Mouse (Mus musculus): ENCODE results near the gene Rps10. TPM values are rescaled to one million over a fixed set of nuclear protein-coding genes. Genes with fewer than 3 reads are reported as not detected.
"Not testable (repeated sequence)": the region's sequence is repeated elsewhere in the genome, so short reads cannot be mapped to it uniquely, and the experiment has no call there.

Rps10 gene
- polyA plus RNA-seq, 1 experiment from 2014 or later: 483 TPM

DNA sequence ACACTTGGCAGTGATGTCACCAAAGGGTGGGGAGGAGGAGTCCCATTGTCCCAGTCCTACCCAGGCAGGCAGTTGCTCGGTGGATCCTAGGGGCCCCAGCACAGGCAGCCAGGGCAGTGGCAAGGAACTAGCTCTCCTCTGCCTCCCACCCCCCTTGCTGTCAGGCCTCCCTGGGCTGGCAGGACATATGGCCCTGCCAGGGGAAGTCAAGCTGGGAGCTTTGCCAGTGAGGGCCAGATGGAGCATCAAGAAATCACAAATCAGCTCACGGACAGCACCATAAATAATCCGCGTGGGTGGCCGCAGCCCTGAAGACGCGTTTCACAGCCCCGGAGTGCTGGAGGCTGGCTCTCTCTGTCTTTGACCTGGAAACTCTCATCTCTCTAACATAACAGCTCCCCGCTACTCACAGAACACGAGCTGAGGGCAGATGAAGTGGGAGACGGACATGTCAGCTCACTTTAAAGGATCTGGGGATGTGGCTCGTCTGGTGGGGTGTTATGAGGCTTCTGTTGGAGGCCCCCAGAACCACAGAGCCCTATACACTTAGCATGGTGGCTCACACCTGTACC, 6.1 kb upstream of the Rps10 start:
- Histone ChIP-seq H3K4me3 (replicated peaks) (no peak overlapping the region), H3K4me1 (peaks cover 11% of the 10 kb centered on the region), H3K4me2 (peak overlapping the region; percentile 35), H3K36me3 (no peaks in the 10 kb centered on the region), H3K27me3 (replicated peaks) (no peaks in the 10 kb centered on the region), H3K9me3 (replicated peaks) (no peaks in the 10 kb centered on the region), H3K9ac (replicated peaks) (peak overlapping the region; percentile 1; the same call in 1 of the 2 replicates), H3K27ac (replicated peaks) (peak overlapping the region; percentile 80)
- peak; percentile 86 for ATAC-seq (ENCODE audit: low FRiP score)
- WGBS: 3% methylated on average over 12 of the region's 12 CpGs

DNA sequence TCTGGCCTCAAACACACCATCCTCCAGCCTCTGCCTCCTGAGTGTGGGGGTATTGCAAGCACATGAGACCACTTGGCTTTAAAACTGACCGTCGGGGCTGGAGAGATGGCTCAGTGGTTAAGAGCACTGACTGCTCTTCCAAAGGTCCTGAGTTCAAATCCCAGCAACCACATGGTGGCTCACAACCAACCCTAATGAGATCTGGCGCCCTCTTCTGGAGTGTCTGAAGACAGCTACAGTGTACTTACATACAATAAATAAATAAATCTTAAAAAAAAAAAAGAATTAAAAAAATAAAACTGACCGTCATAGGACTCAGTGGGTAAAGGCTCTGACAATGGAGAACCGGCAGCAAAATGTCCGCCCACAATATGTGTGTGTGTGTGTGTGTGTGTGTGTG, 3.4 kb upstream of the Rps10 start:
- not testable (repeated sequence) for H3K27me3 ChIP-seq (replicated peaks); H3K4me3 ChIP-seq (replicated peaks); H3K4me2 ChIP-seq; H3K9ac ChIP-seq (replicated peaks); H3K9me3 ChIP-seq (replicated peaks); ATAC-seq (ENCODE audit: low FRiP score); H3K36me3 ChIP-seq; H3K27ac ChIP-seq (replicated peaks)
- WGBS: 93% methylated on average over 6 of the region's 6 CpGs
- peaks cover 22% of the 10 kb centered on the region for H3K4me1 ChIP-seq

DNA sequence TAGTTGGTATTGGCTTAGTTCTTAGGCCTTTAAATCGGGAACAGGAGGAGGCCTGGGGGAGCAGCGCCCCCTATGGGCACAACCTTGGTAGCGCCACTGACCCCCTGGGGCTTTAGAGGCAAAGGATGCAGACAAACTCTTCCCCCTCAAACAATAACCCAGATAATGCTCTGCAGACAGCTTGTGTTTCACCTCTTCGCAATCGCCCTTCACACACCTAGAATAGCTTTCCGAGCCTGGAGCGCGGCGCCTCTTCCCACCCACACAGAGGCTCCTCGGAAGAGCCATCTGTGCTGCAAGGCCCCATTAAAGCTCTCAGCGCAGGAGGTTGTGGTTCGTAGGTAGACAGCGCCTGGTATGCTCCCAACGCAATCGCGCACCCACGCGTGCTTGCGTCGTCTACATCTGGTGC, 2.5 kb upstream of the Rps10 start:
- H3K27me3 ChIP-seq (replicated peaks): no peaks in the 10 kb centered on the region
- H3K4me3 ChIP-seq (replicated peaks): no peak overlapping the region
- H3K4me2 ChIP-seq: no peak overlapping the region
- H3K4me1 ChIP-seq: peaks cover 29% of the 10 kb centered on the region
- no peak overlapping the region for H3K27ac ChIP-seq (replicated peaks)
- no peak overlapping the region for H3K9ac ChIP-seq (replicated peaks)
- no peak for ATAC-seq (ENCODE audit: low FRiP score)
- 86% methylated on average over 20 of the region's 20 CpGs for WGBS
- no peaks in the 10 kb centered on the region for H3K9me3 ChIP-seq (replicated peaks)
- H3K36me3 ChIP-seq: no peaks in the 10 kb centered on the region

DNA sequence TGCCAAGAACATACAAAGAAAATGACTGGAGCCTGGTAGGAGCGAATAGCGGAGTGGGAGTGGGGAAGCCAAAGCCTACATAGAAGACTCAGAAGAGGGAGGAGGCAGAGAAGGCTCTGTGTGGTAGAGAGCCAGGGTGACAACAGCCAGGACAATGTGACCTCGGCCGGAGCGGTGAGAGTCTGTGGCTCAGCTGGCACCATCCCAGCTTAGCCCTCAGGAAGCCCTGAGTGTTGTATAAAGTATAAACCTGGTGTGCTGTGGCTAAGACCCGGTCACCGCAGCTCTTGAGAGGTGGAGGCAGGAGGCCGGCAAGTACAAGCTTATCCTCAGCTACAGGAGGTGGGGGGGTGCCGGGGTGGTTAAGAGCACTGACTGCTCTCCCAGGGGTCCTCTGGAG, 864 bp upstream of the Rps10 start:
- 41% methylated on average over 9 of the region's 9 CpGs for WGBS
- no peak for ATAC-seq (ENCODE audit: low FRiP score)
- H3K9ac ChIP-seq (replicated peaks): no peak overlapping the region
- H3K9me3 ChIP-seq (replicated peaks): no peaks in the 10 kb centered on the region
- H3K27ac ChIP-seq (replicated peaks): no peak overlapping the region
- H3K4me2 ChIP-seq: no peak overlapping the region
- H3K36me3 ChIP-seq: peaks cover 14% of the 10 kb centered on the region
- H3K27me3 ChIP-seq (replicated peaks): no peaks in the 10 kb centered on the region
- H3K4me3 ChIP-seq (replicated peaks): no peak overlapping the region
- peaks cover 35% of the 10 kb centered on the region for H3K4me1 ChIP-seq

DNA sequence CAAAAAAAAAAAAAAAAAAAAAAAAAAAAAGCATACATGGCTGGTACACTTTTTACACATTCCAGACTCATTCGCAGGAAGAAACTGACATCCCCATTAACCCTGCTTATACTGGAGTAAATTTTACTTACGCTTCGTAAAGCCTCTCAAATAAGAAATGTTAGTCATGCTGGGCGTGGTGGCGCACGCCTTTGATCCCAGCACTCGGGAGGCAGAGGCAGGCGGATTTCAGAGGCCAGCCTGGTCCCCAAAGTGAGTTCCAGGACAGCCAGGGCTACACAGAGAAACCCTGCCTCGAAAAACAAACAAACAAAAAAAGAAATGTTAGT, 930 bp downstream of the Rps10 start:
- 37% methylated on average over 9 of the region's 9 CpGs for WGBS
- H3K27me3 ChIP-seq (replicated peaks); H3K9me3 ChIP-seq (replicated peaks); ATAC-seq (ENCODE audit: low FRiP score): not testable (repeated sequence)
- Histone ChIP-seq H3K9ac (replicated peaks) (peak overlapping the region; percentile 53), H3K27ac (replicated peaks) (peak overlapping the region; percentile 86), H3K4me2 (peak overlapping the region; percentile 85), H3K4me1 (peaks cover 42% of the 10 kb centered on the region), H3K4me3 (replicated peaks) (peak overlapping the region; percentile 84), H3K36me3 (peaks cover 32% of the 10 kb centered on the region)

DNA sequence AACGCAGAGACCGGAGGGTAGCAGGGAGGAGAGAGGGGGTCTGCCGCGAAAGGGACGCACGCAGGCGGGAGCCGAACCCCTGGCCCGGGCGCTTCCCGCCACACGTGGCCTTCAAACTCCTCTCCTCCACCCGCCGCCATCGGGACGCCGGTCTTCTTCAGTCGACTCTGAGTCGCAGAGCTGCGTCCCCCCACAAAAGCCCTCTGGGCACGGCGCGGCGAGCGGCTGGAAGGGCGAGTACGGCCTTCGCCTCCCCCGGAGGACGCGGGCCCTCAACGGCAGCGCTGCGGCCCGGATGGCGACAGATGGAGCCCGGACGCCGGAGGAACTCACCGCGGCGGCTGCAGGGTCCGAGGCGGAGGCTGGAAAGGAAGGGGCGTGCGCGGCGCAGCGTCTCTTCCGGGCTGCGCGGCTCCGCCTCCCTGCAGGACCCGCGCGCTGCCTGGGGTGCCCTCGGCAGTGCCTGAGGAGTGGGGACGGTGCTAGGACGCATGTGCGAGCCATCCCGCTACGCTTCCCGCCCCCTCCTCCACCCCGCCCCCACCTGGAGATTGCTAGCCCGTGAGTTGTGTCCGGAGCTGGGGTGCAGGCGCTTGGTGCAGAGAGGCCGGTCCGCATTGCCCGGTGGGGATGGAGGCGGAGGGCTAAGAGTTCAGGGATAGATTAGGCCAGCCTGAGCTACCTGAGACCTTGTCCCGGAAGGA, 1.4 kb downstream of the Rps10 start, which contains the start of gene RPS10-NUDT3:
RPS10-NUDT3 (minus strand) TSS at position 352 of the 704 bp plus-strand sequence.
- Histone ChIP-seq H3K4me1 (peaks cover 42% of the 10 kb centered on the region), H3K4me3 (replicated peaks) (peak within 1 kb of the TSS; percentile 84), H3K4me2 (peak within 1 kb of the TSS; percentile 85), H3K9me3 (replicated peaks) (no peaks in the 10 kb centered on the region), H3K27ac (replicated peaks) (peak within 1 kb of the TSS; percentile 86), H3K27me3 (replicated peaks) (no peaks in the 10 kb centered on the region), H3K36me3 (peaks cover 37% of the 10 kb centered on the region), H3K9ac (replicated peaks) (peak within 1 kb of the TSS; percentile 80)
- under 1% methylated on average over 70 of the region's 72 CpGs for WGBS
- ATAC-seq (ENCODE audit: low FRiP score): peak; percentile 97

DNA sequence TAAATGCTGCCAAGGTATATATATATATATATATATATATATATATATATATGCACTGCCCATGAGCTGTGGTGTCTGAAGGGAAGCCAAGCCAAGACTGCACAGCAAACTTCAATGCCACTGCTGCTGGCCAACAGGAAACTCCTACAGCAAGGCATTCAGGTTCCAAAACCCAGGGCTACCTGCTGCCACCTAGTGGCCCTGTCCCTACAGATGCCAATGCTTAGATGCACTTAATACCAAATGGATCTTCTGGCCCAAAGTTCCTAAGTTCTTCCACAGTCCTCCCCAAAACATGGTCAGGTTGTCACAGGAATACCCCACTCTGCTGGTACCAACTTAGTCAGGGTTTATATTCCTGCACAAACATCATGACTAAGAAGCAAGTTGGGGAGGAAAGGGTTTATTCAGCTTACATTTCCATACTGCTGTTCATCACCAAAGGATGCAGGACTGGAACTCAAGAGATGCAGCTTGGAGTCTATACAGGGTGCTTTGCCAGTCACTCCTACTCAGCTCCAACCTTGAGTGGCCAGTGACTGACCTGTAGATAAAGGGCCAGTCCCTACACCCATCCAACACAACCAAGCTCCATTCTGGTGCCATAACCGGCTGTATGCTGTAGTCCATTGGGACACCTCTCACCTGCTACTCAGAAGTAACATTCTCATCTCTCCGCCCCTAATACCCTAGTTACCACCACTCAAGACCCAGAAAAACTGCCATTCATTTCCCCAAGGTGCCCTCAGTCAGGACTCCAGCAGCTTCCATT, 7.0 kb downstream of the Rps10 start:
- WGBS: 62% methylated on average over 2 of the region's 2 CpGs
- ATAC-seq (ENCODE audit: low FRiP score): no peak
- H3K4me2 ChIP-seq: no peak overlapping the region
- peaks cover 43% of the 10 kb centered on the region for H3K36me3 ChIP-seq
- H3K27ac ChIP-seq (replicated peaks): peak overlapping the region; percentile 28
- H3K4me3 ChIP-seq (replicated peaks): no peak overlapping the region
- H3K4me1 ChIP-seq: peaks cover 32% of the 10 kb centered on the region
- no peaks in the 10 kb centered on the region for H3K27me3 ChIP-seq (replicated peaks)
- H3K9me3 ChIP-seq (replicated peaks): no peaks in the 10 kb centered on the region
- H3K9ac ChIP-seq (replicated peaks): no peak overlapping the region

GRCm38 (mm10) chr17:27628376-27628775, 8.1 kb downstream of the Rps10 start:
- H3K36me3 ChIP-seq: peaks cover 38% of the 10 kb centered on the region
- no peaks in the 10 kb centered on the region for H3K27me3 ChIP-seq (replicated peaks)
- H3K4me3 ChIP-seq (replicated peaks): no peak overlapping the region
- 89% methylated on average over 8 of the region's 8 CpGs for WGBS
- no peak overlapping the region for H3K4me2 ChIP-seq
- H3K27ac ChIP-seq (replicated peaks): no peak overlapping the region
- peaks cover 30% of the 10 kb centered on the region for H3K4me1 ChIP-seq
- H3K9ac ChIP-seq (replicated peaks): no peak overlapping the region
- no peak for ATAC-seq (ENCODE audit: low FRiP score)
- H3K9me3 ChIP-seq (replicated peaks): no peaks in the 10 kb centered on the region

GRCm38 (mm10) chr17:27627451-27627850, 9.0 kb downstream of the Rps10 start:
- Histone ChIP-seq H3K27ac (replicated peaks) (no peak overlapping the region; the same call in 1 of the 2 replicates), H3K9ac (replicated peaks) (no peak overlapping the region), H3K9me3 (replicated peaks) (no peaks in the 10 kb centered on the region), H3K36me3 (peaks cover 29% of the 10 kb centered on the region), H3K4me2 (no peak overlapping the region), H3K4me1 (peaks cover 21% of the 10 kb centered on the region), H3K4me3 (replicated peaks) (no peak overlapping the region), H3K27me3 (replicated peaks) (no peaks in the 10 kb centered on the region)
- WGBS: 49% methylated on average over 5 of the region's 5 CpGs
- ATAC-seq (ENCODE audit: low FRiP score): no peak

- H3K4me3 ChIP-seq (replicated peaks): no peak overlapping the region
- no peak overlapping the region for H3K9ac ChIP-seq (replicated peaks)
- WGBS: 14% methylated on average over 5 of the region's 5 CpGs
- peaks cover 22% of the 10 kb centered on the region for H3K36me3 ChIP-seq
- ATAC-seq (ENCODE audit: low FRiP score): peak; percentile 22
- H3K27me3 ChIP-seq (replicated peaks): no peaks in the 10 kb centered on the region
- H3K4me1 ChIP-seq: peaks cover 15% of the 10 kb centered on the region
- peak overlapping the region; percentile 65 for H3K27ac ChIP-seq (replicated peaks)
- no peaks in the 10 kb centered on the region for H3K9me3 ChIP-seq (replicated peaks)
- no peak overlapping the region for H3K4me2 ChIP-seq
Observed at GRCm38 (mm10) chr17:27626681-27627080, 9.8 kb downstream of the Rps10 start.

DNA sequence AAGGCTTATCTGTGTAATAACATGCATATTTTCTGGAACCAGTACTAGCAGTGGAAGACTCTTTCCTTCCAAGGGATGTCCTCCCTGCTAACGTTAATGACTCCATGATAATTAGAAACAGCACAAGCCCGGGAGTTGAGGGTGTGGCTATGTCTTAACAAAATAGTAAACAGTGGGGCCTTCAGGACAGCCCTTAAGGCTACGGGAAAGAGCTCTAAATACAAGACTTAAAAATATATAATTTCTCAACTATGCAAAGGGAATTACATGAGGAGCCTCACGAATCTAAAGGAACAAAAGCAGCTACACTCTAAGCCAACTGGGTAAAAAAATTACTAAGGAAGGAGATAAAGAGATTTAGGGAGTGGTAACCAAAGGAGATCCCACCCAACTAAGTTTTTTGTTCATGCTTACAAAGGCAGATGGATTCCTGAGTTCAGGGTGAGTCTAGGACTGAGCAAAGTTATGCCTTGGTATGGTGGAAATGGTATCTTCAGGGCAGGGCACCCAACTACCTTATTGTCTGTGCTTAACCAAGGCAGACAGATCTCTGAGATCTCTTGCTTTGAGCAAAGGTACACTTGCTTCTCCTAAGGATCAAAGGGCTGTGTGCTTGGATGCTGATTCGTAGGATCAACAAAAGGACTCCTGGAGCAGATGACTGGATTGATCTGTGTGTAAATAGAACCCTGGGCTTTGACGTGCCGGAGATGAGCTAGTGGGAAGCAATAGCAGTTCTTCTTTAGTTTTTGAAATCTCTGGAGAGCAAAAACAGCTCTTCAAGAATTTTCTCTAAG, 10.8 kb downstream of the Rps10 start:
- Histone ChIP-seq H3K27me3 (replicated peaks) (no peaks in the 10 kb centered on the region), H3K4me1 (peaks cover 22% of the 10 kb centered on the region), H3K27ac (replicated peaks) (no peak overlapping the region), H3K9ac (replicated peaks) (no peak overlapping the region), H3K36me3 (peaks cover 11% of the 10 kb centered on the region), H3K9me3 (replicated peaks) (no peaks in the 10 kb centered on the region), H3K4me3 (replicated peaks) (no peak overlapping the region), H3K4me2 (no peak overlapping the region)
- WGBS: 43% methylated on average over 7 of the region's 7 CpGs
- ATAC-seq (ENCODE audit: low FRiP score): no peak
